Mouse (Mus musculus) heart, postnatal 25 days (tissue): ENCODE measurements around the gene Lep. TPM values are rescaled to one million over a fixed set of nuclear protein-coding genes. Genes with fewer than 3 reads are reported as not detected.

Source experiments
- DNase-seq: peaks from one replicate; pipeline ENCODE4 v3.0.0; 2022; ENCODE audit warnings: low spot score
- intact Hi-C: fragments of 180-260 bp; cut with DNase I; formaldehyde crosslinking; loops from one replicate; pipeline ENCODE4 v1.15.1; 2025
- total RNA-seq, 2 experiments: library from RNA; stranded (reverse); gene quantifications; 2 replicates each; pipeline ENCODE4 v1.2.3; 2021

Gene Lep
- total RNA-seq, 2 experiments from 2014 or later = 0.31 TPM; not detected in 1

GRCm38 (mm10) chr6:29033981-29034646 is 25.9 kb upstream of the Lep start:
- no peak for DNase-seq
- intact Hi-C loops = no loop called here

- no peak for DNase-seq
- intact Hi-C loops = no loop called here
These were observed 23.3 kb upstream of the Lep start for GRCm38 (mm10) chr6:29036698-29037097.

- intact Hi-C loops = no loop called here
- DNase-seq = no peak
These were observed 19.8 kb upstream of the Lep start for GRCm38 (mm10) chr6:29040266-29040665.

- DNase-seq = no peak
- intact Hi-C loops = no loop called here
These were observed 16.0 kb upstream of the Lep start for GRCm38 (mm10) chr6:29044029-29044428.

GRCm38 (mm10) chr6:29049926-29050325 is 10.1 kb upstream of the Lep start:
- intact Hi-C loops = no loop called here
- no peak for DNase-seq

GRCm38 (mm10) chr6:29052188-29052587 is 7.8 kb upstream of the Lep start:
- no peak for DNase-seq
- intact Hi-C loops = no loop called here

- DNase-seq = no peak
- intact Hi-C loops = no loop called here
These were observed 6.8 kb upstream of the Lep start for GRCm38 (mm10) chr6:29053181-29053580.

GRCm38 (mm10) chr6:29056377-29056776 is 3.6 kb upstream of the Lep start:
- intact Hi-C loops = no loop called here
- no peak for DNase-seq

- no peak for DNase-seq
- intact Hi-C loops = no loop called here
These were observed 6.4 kb downstream of the Lep start for GRCm38 (mm10) chr6:29066389-29066790.

- intact Hi-C loops = no loop called here
- no peak for DNase-seq
These were observed 12.2 kb downstream of the Lep start for GRCm38 (mm10) chr6:29072258-29072657.

- intact Hi-C loops = no loop called here
- DNase-seq = no peak
These were observed 13.6 kb downstream of the Lep start for GRCm38 (mm10) chr6:29073462-29074132.

- intact Hi-C loops = no loop called here
- DNase-seq = no peak
These were observed 14.1 kb downstream of the Lep start for GRCm38 (mm10) chr6:29074133-29074469.

- intact Hi-C loops = no loop called here
These were observed 19.3 kb downstream of the Lep start for GRCm38 (mm10) chr6:29079291-29079690.

GRCm38 (mm10) chr6:29081826-29082363 is 21.9 kb downstream of the Lep start:
- intact Hi-C loops = no loop called here

More at GRCm38 (mm10) chr6:29079291-29079690, 19.3 kb downstream of the Lep start:
- no peak for DNase-seq

GRCm38 (mm10) chr6:29082776-29083354 is 22.8 kb downstream of the Lep start:
- intact Hi-C loops = no loop called here
- DNase-seq = no peak

More at GRCm38 (mm10) chr6:29081826-29082363, 21.9 kb downstream of the Lep start:
- no peak for DNase-seq

- DNase-seq = no peak
- intact Hi-C loops = no loop called here
These were observed 24.4 kb downstream of the Lep start for GRCm38 (mm10) chr6:29084401-29084800.

GRCm38 (mm10) chr6:29087921-29088709 is 28.1 kb downstream of the Lep start:
- DNase-seq = peak; percentile 77
- intact Hi-C loops = no loop called here

- no peak for DNase-seq
- intact Hi-C loops = loop anchor here (5.0 kb wide), 1 partner anchor 50 kb away; no protein-coding TSS in a partner anchor
These were observed 32.2 kb downstream of the Lep start for GRCm38 (mm10) chr6:29092234-29092633.

GRCm38 (mm10) chr6:29092904-29093303 is 32.9 kb downstream of the Lep start:
- no peak for DNase-seq
- intact Hi-C loops = loop anchor here (5.0 kb wide), 1 partner anchor 49 kb away; no protein-coding TSS in a partner anchor

GRCm38 (mm10) chr6:29099536-29100170 is 39.6 kb downstream of the Lep start:
- no peak for DNase-seq
- intact Hi-C loops = no loop called here
